Mouse (Mus musculus): ENCODE results near the gene Scaf4.

GRCm38 (mm10) chr16:90260097-90260496 lies 24.2 kb downstream of the Scaf4 start:
- TF ChIP-seq USF1 (IDR thresholded peaks at IDR 0.05; ENCODE audit: low read depth): no peak
- TF ChIP-seq E2F4 (IDR thresholded peaks at IDR 0.05; ENCODE audit: insufficient read depth): no peak
- TF ChIP-seq MYOG (IDR thresholded peaks at IDR 0.05; ENCODE audit: control insufficient read depth in 1 of 3, insufficient read depth in 1 of 3, insufficient read length in 2 of 3, low read depth in 2 of 3): no peak
- no peak for TF ChIP-seq POLR2A (IDR thresholded peaks at IDR 0.05; ENCODE audit: insufficient read length, low read depth)
- no peak for TF ChIP-seq MAX (IDR thresholded peaks at IDR 0.05; ENCODE audit: low read depth)
- no peak for TF ChIP-seq TCF12 (IDR thresholded peaks at IDR 0.05; ENCODE audit: insufficient read depth, poor library complexity, severe bottlenecking)

All from myocyte (in vitro differentiated cells).